Mouse (Mus musculus): ENCODE measurements around the gene Gpr26.

DNA sequence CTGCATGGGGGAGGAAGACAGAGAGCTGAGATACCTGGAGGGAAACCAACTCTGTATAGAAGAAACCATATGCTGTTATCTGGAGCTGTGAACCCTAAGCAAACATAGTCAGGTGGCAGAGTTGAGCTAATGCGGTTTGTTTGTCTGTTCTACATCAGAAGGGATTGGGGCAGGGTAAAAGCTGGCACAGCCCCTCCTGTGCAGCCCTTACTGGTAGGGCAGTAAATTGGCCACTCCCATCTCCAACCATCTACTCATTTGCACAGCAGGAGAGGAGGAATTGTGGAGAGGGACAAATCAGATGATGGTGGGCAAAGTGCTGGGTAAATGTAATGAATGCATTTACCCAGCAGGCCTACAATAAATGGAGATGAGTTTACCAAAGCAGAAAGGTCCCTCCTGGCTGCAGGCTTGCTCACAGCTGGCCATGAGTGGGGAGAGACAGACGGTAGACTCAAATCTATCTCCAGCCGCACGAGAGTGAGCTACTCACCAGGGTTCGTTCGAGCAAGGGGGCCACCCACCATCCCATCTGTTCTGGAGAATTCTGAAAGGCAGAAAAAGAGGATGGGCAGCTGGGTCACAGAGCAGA lies 65.8 kb downstream of the Gpr26 start:
- TF ChIP-seq POLR2A (IDR thresholded peaks at IDR 0.05; ENCODE audit: borderline replicate concordance, control insufficient read depth, low read depth, low read length) (no peak), CTCF (IDR thresholded peaks at IDR 0.05; ENCODE audit: control insufficient read depth, insufficient read depth, low read length) (no peak)
